Mouse (Mus musculus) lung, adult 2 months (tissue): ENCODE data around the gene Acvr1.

Experiments
- CTCF ChIP-seq: fragments of 200-500 bp; IDR thresholded peaks from 2 replicates; pipeline ENCODE4 v1.5.1; 2011; ENCODE audit warnings: mild to moderate bottlenecking, low read length, control low read depth; ENCODE audit not compliant: insufficient read depth
- POLR2A ChIP-seq: fragments of 200-500 bp; IDR thresholded peaks from 2 replicates; pipeline ENCODE4 v1.6.1; 2011; ENCODE audit warnings: low read depth, mild to moderate bottlenecking, control low read depth, low read length, borderline replicate concordance; ENCODE audit errors: extremely low read depth

DNA sequence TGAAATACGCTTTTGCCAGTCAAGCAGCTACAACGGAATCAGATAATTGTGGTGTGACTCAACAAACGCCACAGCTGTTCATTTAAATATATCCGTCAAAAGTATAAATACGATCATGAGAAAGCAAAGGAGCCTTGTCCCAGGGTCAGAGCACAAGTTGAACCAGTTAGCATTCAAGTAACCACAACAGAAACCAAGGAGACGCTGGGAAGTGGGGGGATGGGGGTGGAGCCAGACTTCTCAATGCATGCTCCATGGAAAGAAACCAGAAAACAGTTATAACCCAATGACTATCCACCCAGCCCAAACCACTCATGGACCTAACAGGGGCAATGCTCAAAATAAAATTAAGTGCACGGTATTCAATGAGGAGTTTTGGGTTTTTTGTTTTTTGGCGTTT, 56.8 kb downstream of the Acvr1 start:
- no peak for TF ChIP-seq CTCF
- no peak for TF ChIP-seq POLR2A
